14 mouse cellular contexts compared by ENCODE assay signal in the genomic region with DNA sequence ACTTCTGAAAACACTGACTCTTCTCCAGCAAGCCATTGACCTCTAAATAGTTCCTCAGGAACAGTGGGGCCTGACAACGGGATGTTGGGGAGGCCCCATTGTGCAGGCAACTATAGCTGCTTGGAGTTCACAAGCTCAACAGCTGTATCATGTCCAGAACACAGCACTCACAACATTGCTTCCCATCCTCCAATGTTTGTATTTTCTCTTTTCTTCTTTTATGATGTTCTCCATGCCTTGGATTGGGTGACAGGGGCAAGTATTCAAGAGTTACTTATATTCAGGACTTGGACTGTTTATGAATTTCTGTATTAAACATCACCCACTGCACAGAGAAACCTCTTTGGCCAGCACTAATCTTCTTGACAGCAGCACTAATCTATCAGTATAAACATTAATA. TPM values are rescaled to one million over a fixed set of nuclear protein-coding genes. Genes with fewer than 3 reads are reported as not detected.
A peak's percentile ranks its signal among the peaks of the same experiment; 100 is the strongest.
DNase-seq lines count a peak whose midpoint lies in the region; ATAC-seq lines count a peak whose summit lies in the region.
"Had no signal": no experiment of that assay in that cellular context is flagged by ENCODE, and none has a peak within 500 bp of the region (broad histone marks: within the 10 kb centered on the region; RNA-seq: fewer than 3 reads in every experiment).

No protein-coding gene starts in this region.

- H3K4me1 ChIP-seq in stomach, embryonic 15.5 days = peaks cover 7% of the 10 kb centered on the region

- DNase-seq in cerebellum, adult 9-10 months = peak; percentile 35
- DNase-seq in cerebellum, adult 8-10 months = no peak
- peak; percentile 7 for DNase-seq in kidney, postnatal 10 days
- DNase-seq in kidney, postnatal 25 days = no peak
- DNase-seq in lung, postnatal 4 days = peak; percentile 19 to 56
- no peak for DNase-seq in layer of hippocampus, adult 9-10 months (ENCODE audit: low spot score)
- DNase-seq in heart, adult 8-10 months (ENCODE audit: low spot score) = no peak

- WGBS in stomach, embryonic 15.5 days = 41% methylated on average over 1 of the region's 1 CpGs

- H3K36me3 ChIP-seq in stomach, embryonic 15.5 days = no peaks in the 10 kb centered on the region
- H3K36me3 ChIP-seq: forebrain, embryonic 15.5 days; limb, embryonic 12.5 days had no signal

- peak overlapping the region; percentile 93; the same call in 1 of the 2 replicates for H3K27ac ChIP-seq in stomach, embryonic 15.5 days

- no peak for ATAC-seq in stomach, embryonic 15.5 days (ENCODE audit: insufficient read depth, low FRiP score, low read depth)

- no peaks in the 10 kb centered on the region for H3K27me3 ChIP-seq in stomach, embryonic 15.5 days (replicated peaks)
- H3K27me3 ChIP-seq: forebrain, embryonic 15.5 days; limb, embryonic 12.5 days had no signal

- H3K9me3 ChIP-seq in stomach, embryonic 15.5 days = no peaks in the 10 kb centered on the region
- H3K9me3 ChIP-seq: forebrain, embryonic 15.5 days; limb, embryonic 12.5 days had no signal

- no peak overlapping the region for H3K9ac ChIP-seq in stomach, embryonic 15.5 days

- peak overlapping the region; percentile 60; the same call in 1 of the 2 replicates for H3K4me2 ChIP-seq in stomach, embryonic 15.5 days

- H3K4me3 ChIP-seq in stomach, embryonic 15.5 days (replicated peaks) = 0 out of 2 replicates have a peak overlapping the region, but pooled peaks have one; percentile 67

RNA-seq across cellular contexts. Expression of gene Zfp563, which starts 2.5 kb away (rescaled TPM):
- polyA plus RNA-seq in stomach, embryonic 15.5 days (2015; fragmentation: Nextera tagmentation; extraction: Ambion mirVana) = 7.8 and 9.1 TPM in 2 replicates
- total RNA-seq in heart, adult 8-10 months (2022) = 1 to 10 TPM; 4.2 to 7.0 (median 4.8) TPM

RNA-seq across cellular contexts. Expression of gene 4921501E09Rik, which starts 23.8 kb away (rescaled TPM):
- polyA plus RNA-seq in stomach, embryonic 15.5 days (2015; fragmentation: Nextera tagmentation; extraction: Ambion mirVana) = not detected in 2 replicates
- not detected for total RNA-seq in heart, adult 8-10 months (2022)
- total RNA-seq: MEL; neutrophil, adult 5-6 weeks had no signal
- polyA plus RNA-seq: forebrain, embryonic 15.5 days; gonadal fat pad, adult 2 months; inflammation-experienced regulatory T-cells, adult 6 months; limb, embryonic 12.5 days had no signal

RNA-seq across cellular contexts. Expression of gene Morc2b, which starts 47.9 kb away (rescaled TPM):
- polyA plus RNA-seq in stomach, embryonic 15.5 days (2015; fragmentation: Nextera tagmentation; extraction: Ambion mirVana) = 0.04 TPM in 1 of 2 replicates, not detected in the other
- total RNA-seq in heart, adult 8-10 months (2022) = under 1 TPM in 3 of 4 experiments, not detected in 1; 0.05 to 0.19 (median 0.12) TPM
- total RNA-seq: MEL; neutrophil, adult 5-6 weeks had no signal
- polyA plus RNA-seq: inflammation-experienced regulatory T-cells, adult 6 months; limb, embryonic 12.5 days had no signal

RNA-seq across cellular contexts. Expression of gene Zfp763, which starts 58.4 kb away (rescaled TPM):
- 10.3 and 10.8 TPM in 2 replicates for polyA plus RNA-seq in stomach, embryonic 15.5 days (2015; fragmentation: Nextera tagmentation; extraction: Ambion mirVana)
- total RNA-seq in heart, adult 8-10 months (2022) = 1 to 10 TPM; 2.0 to 5.4 (median 4.4) TPM

Comparison
In these comparisons a context has a peak if more than half of its experiments do, and no peak if none do; other contexts are left out.
1. DNase-seq: peak in cerebellum, adult 9-10 months (single experiment), kidney, postnatal 10 days (single experiment) and lung, postnatal 4 days (2 of 2); none in cerebellum, adult 8-10 months (single experiment), kidney, postnatal 25 days (0 of 2), layer of hippocampus, adult 9-10 months (single experiment) and heart, adult 8-10 months (single experiment).